ENCODE assay signal across 20 mouse cellular contexts in genomic region chr19:44447927-44448326, GRCm38 (mm10). TPM values are rescaled to one million over a fixed set of nuclear protein-coding genes. Genes with fewer than 3 reads are reported as not detected.
"Had no signal": no experiment of that assay in that cellular context is flagged by ENCODE, and none has a peak within 500 bp of the region (broad histone marks: within the 10 kb centered on the region; RNA-seq: fewer than 3 reads in every experiment).

No protein-coding gene starts in this region.

- H3K36me3 ChIP-seq: midbrain, embryonic 10.5 days; midbrain, embryonic 12.5 days; neural tube, embryonic 12.5 days had no signal

- H3K4me2 ChIP-seq: lung, embryonic 14.5 days; midbrain, embryonic 12.5 days; neural tube, embryonic 12.5 days had no signal

- ATAC-seq: midbrain, embryonic 16.5 days had no signal

- H3K9ac ChIP-seq: lung, embryonic 14.5 days; midbrain, embryonic 12.5 days; neural tube, embryonic 12.5 days had no signal

- H3K9me3 ChIP-seq: midbrain, embryonic 10.5 days; midbrain, embryonic 12.5 days; neural tube, embryonic 12.5 days had no signal

- DNase-seq: lung, adult 18-20 months; lung, embryonic 14.5 days; lung, postnatal 10 days; lung, postnatal 4 days; midbrain, embryonic 14.5 days; right cerebral cortex, postnatal 25 days; right cerebral cortex, postnatal 4 days; spleen, adult 18-20 months; thymus, adult 18-20 months; thymus, postnatal 14 days; thymus, postnatal 36 days had no signal

- H3K27ac ChIP-seq: midbrain, embryonic 10.5 days; midbrain, embryonic 12.5 days; neural tube, embryonic 12.5 days had no signal

- H3K4me1 ChIP-seq: midbrain, embryonic 10.5 days; midbrain, embryonic 12.5 days; neural tube, embryonic 12.5 days had no signal

- H3K27me3 ChIP-seq: neural tube, embryonic 12.5 days had no signal

- H3K4me3 ChIP-seq: midbrain, embryonic 10.5 days; midbrain, embryonic 12.5 days; myocyte; neural tube, embryonic 12.5 days had no signal

RNA-seq across cellular contexts. Expression of gene Wnt8b, which starts 45.3 kb away (rescaled TPM):
- polyA plus RNA-seq: liver, embryonic 16.5 days; lung, embryonic 14.5 days; lung, embryonic 16.5 days; myocyte; small intestine, adult 2 months; stomach, embryonic 16.5 days had no signal
